Mouse (Mus musculus): ENCODE measurements around the gene Cpt2.

GRCm38 (mm10) chr4:107955691-107956090 is 32.3 kb upstream of the Cpt2 start:
- no peak for TF ChIP-seq CTCF (IDR thresholded peaks at IDR 0.05; ENCODE audit: borderline replicate concordance, insufficient read depth, low read depth, low read length)
- TF ChIP-seq POLR2A (IDR thresholded peaks at IDR 0.05; ENCODE audit: borderline replicate concordance, insufficient read depth, low read length): no peak
